Mouse (Mus musculus): ENCODE measurements around the gene Fam187b. TPM values are rescaled to one million over a fixed set of nuclear protein-coding genes. Genes with fewer than 3 reads are reported as not detected.
"Not testable (repeated sequence)": the region's sequence is repeated elsewhere in the genome, so short reads cannot be mapped to it uniquely, and the experiment has no call there.

Gene Fam187b
- under 1 TPM; 0.30 to 0.96 TPM for total RNA-seq (2021)
- long read RNA-seq, experiment 1, result 0 reads
- long read RNA-seq, experiment 2, result 0 reads

- DNase-seq, result peak; percentile 91 to 93
These were observed at the start of gene Fam187b for GRCm38 (mm10) chr7:30973501-30974289. TSS of gene Fam187b (plus strand) at chr7:30973790.

DNA sequence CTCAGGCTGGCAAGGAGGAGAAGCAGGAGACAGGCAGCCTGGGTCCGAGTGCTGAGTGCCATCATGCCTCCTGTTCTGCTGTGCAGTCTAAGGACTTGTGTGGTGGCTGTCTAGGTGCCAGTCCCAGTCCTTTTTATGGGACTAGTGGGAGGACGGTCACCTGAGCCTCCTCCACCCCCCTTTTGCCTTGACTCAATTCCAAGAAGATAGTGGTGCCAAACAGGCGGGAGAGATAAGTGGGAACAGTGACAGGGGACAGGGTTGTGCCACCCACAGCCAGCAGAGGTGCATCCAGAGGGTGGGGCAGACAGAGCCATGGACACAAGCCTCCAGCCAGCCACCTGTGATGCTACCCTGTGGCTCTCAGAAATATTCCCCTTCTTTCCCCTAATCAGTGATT, 49.5 kb upstream of the Fam187b start:
- DNase-seq, result no peak

DNA sequence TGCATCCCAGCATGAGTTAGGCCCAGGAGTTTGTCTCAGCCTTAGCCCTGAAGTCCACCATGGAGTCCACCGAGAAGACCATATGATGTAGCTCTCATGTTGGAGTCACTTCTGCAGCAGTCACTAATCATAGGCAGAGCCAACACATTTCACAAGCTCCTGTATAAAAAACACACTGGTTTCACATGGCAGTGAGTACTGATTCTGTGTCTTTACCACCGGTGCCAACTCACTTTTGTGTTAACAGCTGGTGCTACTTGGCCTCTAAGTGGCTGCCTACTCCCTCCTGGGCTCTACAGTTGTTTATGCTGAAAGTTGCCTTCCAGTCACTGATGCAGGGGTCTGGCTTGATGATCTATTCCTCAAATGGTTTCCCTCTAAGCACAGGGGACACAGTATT, 49.0 kb upstream of the Fam187b start, which contains the start of gene Hamp2:
Hamp2 (minus strand) TSS at position 101 of the 400 bp plus-strand sequence.
- DNase-seq, result not testable (repeated sequence)

- DNase-seq, result not testable (repeated sequence)
These were observed 38.0 kb upstream of the Fam187b start for GRCm38 (mm10) chr7:30935422-30936099.

DNA sequence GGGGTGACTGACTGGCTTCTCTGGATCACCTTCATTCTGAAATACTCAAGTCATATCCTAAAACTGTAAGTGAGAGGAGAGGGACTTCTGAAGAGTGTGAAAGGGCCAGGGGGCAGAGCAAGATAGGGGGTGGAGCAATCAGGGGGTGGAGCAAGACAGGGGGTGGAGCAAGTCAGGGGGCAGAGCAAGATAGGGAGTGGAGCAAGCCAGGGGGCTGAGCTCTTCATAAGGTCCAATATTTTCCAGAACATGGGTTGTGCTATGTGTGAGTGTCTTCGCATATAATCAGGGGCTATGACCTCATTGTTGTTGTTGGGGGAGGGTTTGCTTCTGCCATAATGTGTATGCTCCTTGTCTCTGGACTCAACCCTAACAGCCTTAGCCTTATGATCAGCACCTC, 33.5 kb upstream of the Fam187b start:
- not testable (repeated sequence) for DNase-seq

DNA sequence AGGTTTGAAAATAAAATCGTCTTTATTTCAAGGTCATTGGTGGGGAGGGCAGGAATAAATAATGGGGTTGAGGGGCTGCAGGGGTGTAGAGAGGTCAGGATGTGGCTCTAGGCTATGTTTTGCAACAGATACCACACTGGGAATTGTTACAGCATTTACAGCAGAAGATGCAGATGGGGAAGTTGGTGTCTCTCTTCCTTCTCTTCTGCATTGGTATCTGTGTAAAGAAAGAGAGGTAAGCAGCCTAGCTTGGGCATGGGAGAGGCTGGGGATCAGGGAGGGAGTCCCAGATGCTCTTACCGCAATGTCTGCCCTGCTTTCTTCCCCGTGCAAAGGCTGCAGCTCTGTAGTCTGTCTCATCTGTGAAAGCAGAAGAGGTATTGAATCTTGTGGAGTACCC, 31.2 kb upstream of the Fam187b start:
- not testable (repeated sequence) for DNase-seq

- DNase-seq, result no peak
These were observed 29.5 kb upstream of the Fam187b start, which contains the start of gene Hamp for GRCm38 (mm10) chr7:30943909-30944635. TSS of gene Hamp (minus strand) at chr7:30944032.

DNA sequence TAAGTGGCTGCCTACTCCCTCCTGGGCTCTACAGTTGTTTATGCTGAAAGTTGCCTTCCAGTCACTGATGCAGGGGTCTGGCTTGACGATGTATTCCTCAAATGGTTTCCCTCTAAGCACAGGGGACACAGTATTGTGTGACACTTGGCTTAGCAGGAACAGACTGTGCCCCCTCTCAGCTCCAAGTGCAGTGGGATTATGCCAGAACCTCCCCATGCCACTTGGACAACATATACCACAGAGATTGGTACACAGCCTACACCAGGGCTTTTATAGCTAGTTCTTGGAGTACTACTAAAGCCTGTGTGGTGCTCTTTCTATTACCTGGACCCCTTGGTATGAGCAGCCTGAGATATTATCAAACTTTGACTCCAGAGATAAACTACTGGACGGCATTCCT, 28.9 kb upstream of the Fam187b start:
- DNase-seq, result not testable (repeated sequence)

DNA sequence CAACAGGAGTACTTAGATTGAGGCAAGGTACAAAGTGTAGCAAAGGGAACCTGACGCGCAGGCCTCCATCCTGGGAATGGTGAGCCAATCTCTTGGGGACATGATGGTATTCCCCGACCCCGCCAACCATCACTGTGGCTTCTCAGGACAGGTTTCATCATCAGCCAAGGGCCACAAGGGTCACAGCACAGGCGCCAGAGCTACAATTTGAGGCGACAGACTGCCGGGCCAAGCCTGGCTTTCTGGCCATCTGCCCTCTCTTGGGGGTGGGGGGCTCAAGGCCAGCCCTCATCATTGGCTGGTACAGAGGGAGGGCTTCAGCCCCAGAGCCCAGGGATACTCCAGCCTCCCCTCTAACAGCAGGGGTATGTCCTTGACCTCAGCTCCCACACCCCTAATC, 28.1 kb upstream of the Fam187b start:
- not testable (repeated sequence) for DNase-seq

- DNase-seq, result no peak
These were observed 27.7 kb upstream of the Fam187b start for GRCm38 (mm10) chr7:30945876-30946275.

DNA sequence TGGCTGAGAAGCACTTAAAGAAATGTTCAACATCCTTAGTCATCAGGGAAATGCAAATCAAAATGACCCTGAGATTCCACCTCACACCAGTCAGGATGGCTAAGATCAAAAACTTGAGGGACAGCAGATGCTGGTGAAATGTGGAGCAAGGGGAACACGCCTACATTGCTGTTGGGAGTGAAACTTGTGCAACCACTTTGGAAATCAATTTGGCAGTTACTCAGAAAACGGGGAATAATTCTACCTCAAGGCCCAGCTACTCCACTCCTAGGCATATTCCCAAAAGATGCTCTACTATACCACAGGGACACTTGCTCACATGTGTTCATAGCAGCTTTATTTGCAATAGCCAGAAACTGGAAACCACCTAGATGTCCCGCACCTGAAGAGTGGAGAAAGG, 23.7 kb upstream of the Fam187b start:
- peak in 1 of 2 experiments; percentile 31 for DNase-seq

- no peak for DNase-seq
These were observed 20.9 kb upstream of the Fam187b start for GRCm38 (mm10) chr7:30952441-30953265.

GRCm38 (mm10) chr7:30953459-30953858, 20.1 kb upstream of the Fam187b start:
- DNase-seq, result no peak

GRCm38 (mm10) chr7:30954036-30954435, 19.6 kb upstream of the Fam187b start:
- DNase-seq, result peak; percentile 89

GRCm38 (mm10) chr7:30954971-30955520, 18.5 kb upstream of the Fam187b start:
- no peak for DNase-seq

GRCm38 (mm10) chr7:30955584-30956356, 17.8 kb upstream of the Fam187b start:
- DNase-seq, result peak; percentile 93 to 95

DNA sequence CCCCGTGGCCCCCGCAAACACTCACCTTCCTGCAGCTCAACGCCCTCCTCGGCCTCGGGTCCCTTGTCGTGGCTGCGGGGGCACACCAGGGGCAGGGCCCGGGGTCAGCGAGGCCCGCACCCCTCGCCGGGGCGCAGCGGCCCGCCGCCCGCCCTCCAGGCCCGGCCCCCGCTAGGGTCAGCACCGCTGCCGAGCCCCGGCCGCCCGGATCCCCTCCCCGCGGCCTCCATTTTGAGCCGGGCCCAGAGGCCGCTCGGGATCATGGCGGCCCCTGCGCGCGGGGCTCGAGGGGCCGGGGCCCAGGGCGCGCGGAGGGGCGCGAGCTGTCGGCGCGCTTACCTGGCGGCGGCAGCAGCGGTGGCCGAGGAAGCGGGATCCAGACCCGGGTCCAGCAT, 17.2 kb upstream of the Fam187b start:
- peak in 1 of 2 experiments; percentile 60 for DNase-seq

DNA sequence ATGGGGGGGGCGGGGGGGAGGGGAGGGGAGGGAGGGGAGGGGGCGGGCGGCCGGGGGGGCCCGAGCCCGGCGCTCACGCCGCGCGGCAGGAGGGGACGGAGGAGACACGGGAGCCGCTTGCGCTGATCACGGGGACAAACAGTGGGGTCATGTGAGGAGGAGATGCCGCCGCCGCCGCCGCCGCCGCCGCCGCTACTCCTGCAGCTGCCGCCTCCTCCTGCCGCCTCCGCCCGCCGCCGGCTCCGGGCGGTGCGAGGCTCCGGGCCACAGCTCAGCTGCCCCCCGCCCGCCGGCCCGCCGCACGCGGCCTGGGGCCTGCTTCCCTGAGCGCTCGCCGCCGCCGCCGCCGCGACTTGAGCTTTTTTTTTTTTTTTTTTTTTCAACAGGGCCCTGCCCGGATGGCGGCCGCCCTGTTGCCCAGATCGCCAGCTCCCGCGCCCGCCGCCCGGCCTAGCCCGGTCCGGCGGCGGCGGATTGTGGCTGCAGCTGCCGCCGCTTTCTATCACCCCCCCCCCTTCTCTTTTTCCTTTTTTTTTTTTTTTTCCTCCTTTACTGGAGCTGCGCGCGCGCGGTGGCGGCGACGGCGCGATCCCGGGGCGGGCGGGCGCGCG, 16.7 kb upstream of the Fam187b start, which contains the start of gene Usf2:
Usf2 (minus strand) TSS at position 48 of the 611 bp plus-strand sequence.
- DNase-seq, result peak; percentile 88 to 90

- DNase-seq, result peak; percentile 93 to 95
These were observed 16.2 kb upstream of the Fam187b start for GRCm38 (mm10) chr7:30957367-30957783.

Data from adrenal gland, postnatal 36 days (tissue).